Comparison of ENCODE assay signal across 12 mouse cellular contexts in the genomic region with DNA sequence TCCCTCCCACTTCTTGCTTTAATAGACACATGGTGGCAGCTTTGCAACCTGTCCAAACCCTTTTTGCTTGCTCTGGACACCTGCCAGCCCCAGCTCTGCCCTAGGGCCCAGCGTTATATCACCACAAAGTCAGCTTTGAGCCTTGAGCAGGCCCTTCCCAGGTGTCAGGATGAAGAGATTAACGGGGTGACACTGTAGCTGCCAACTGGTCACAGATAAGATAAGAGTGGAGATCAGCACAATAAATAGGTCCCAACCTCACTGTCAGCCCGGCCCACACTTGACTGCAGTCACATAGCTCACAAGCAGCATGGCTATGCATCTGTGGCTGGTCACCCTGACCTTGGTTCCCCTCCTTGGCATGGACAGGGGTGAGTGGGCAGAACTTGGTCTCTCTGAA. TPM values are rescaled to one million over a fixed set of nuclear protein-coding genes. Genes with fewer than 3 reads are reported as not detected.
DNase-seq lines count a peak whose midpoint lies in the region; ATAC-seq lines count a peak whose summit lies in the region.
"Had no signal": no experiment of that assay in that cellular context is flagged by ENCODE, and none has a peak within 500 bp of the region (broad histone marks: within the 10 kb centered on the region; RNA-seq: fewer than 3 reads in every experiment).

A gene (plus strand): TSS at position 268 of the 400 bp plus-strand sequence.

- no peak within 1 kb of the TSS for H3K9ac ChIP-seq in kidney, embryonic 15.5 days
- no peak within 1 kb of the TSS for H3K9ac ChIP-seq in forebrain, embryonic 13.5 days
- no peak within 1 kb of the TSS for H3K9ac ChIP-seq in neural tube, embryonic 15.5 days (replicated peaks)
- H3K9ac ChIP-seq: embryonic facial prominence, embryonic 13.5 days had no signal

- H3K27me3 ChIP-seq in kidney, embryonic 15.5 days, result no peaks in the 10 kb centered on the region
- H3K27me3 ChIP-seq in forebrain, embryonic 13.5 days, result no peaks in the 10 kb centered on the region
- H3K27me3 ChIP-seq in neural tube, embryonic 15.5 days (replicated peaks), result no peaks in the 10 kb centered on the region
- H3K27me3 ChIP-seq: embryonic facial prominence, embryonic 13.5 days had no signal

- no peak for ATAC-seq in kidney, embryonic 15.5 days (replicated peaks; ENCODE audit: low FRiP score)
- ATAC-seq in erythroid progenitor cell, adult 5-6 weeks (replicated peaks; ENCODE audit: low FRiP score, poor library complexity, severe bottlenecking), result 0 out of 2 replicates have a peak, but pooled peaks have one; percentile 31
- ATAC-seq in megakaryocyte-erythroid progenitor cell, adult 5-6 weeks (replicated peaks; ENCODE audit: low FRiP score, low TSS enrichment, poor library complexity, severe bottlenecking), result peak; percentile 75
- no peak for ATAC-seq in forebrain, embryonic 13.5 days
- ATAC-seq in neural tube, embryonic 15.5 days (ENCODE audit: low FRiP score), result no peak

- no peak within 1 kb of the TSS for H3K4me2 ChIP-seq in kidney, embryonic 15.5 days
- no peak within 1 kb of the TSS for H3K4me2 ChIP-seq in forebrain, embryonic 13.5 days
- H3K4me2 ChIP-seq in neural tube, embryonic 15.5 days, result no peak within 1 kb of the TSS
- H3K4me2 ChIP-seq: embryonic facial prominence, embryonic 13.5 days had no signal

- H3K9me3 ChIP-seq in kidney, embryonic 15.5 days (replicated peaks), result no peaks in the 10 kb centered on the region
- H3K9me3 ChIP-seq in forebrain, embryonic 13.5 days (replicated peaks), result 0 out of 2 replicates have a peak, but pooled peaks cover 5% of the 10 kb centered on the region
- no peaks in the 10 kb centered on the region for H3K9me3 ChIP-seq in neural tube, embryonic 15.5 days (replicated peaks)
- H3K9me3 ChIP-seq: embryonic facial prominence, embryonic 13.5 days had no signal

- no peaks in the 10 kb centered on the region for H3K36me3 ChIP-seq in kidney, embryonic 15.5 days
- H3K36me3 ChIP-seq in forebrain, embryonic 13.5 days (ENCODE audit: poor library complexity, severe bottlenecking), result no peaks in the 10 kb centered on the region
- H3K36me3 ChIP-seq in neural tube, embryonic 15.5 days, result no peaks in the 10 kb centered on the region
- H3K36me3 ChIP-seq: embryonic facial prominence, embryonic 13.5 days had no signal

- H3K4me1 ChIP-seq in kidney, embryonic 15.5 days, result peaks cover 16% of the 10 kb centered on the region
- no peaks in the 10 kb centered on the region for H3K4me1 ChIP-seq in forebrain, embryonic 13.5 days
- H3K4me1 ChIP-seq in neural tube, embryonic 15.5 days, result no peaks in the 10 kb centered on the region
- H3K4me1 ChIP-seq: embryonic facial prominence, embryonic 13.5 days had no signal

- WGBS in kidney, embryonic 15.5 days, result 38% methylated on average over 3 of the region's 3 CpGs
- 85% methylated on average over 3 of the region's 3 CpGs for WGBS in forebrain, embryonic 13.5 days
- WGBS in neural tube, embryonic 15.5 days, result 67% methylated on average over 3 of the region's 3 CpGs

- no peak within 1 kb of the TSS for H3K4me3 ChIP-seq in kidney, embryonic 15.5 days (replicated peaks)
- H3K4me3 ChIP-seq in forebrain, embryonic 13.5 days, result no peak within 1 kb of the TSS
- H3K4me3 ChIP-seq in neural tube, embryonic 15.5 days (replicated peaks), result no peak within 1 kb of the TSS
- H3K4me3 ChIP-seq: embryonic facial prominence, embryonic 13.5 days had no signal

- no peak within 1 kb of the TSS for H3K27ac ChIP-seq in kidney, embryonic 15.5 days
- H3K27ac ChIP-seq in forebrain, embryonic 13.5 days, result no peak within 1 kb of the TSS
- no peak within 1 kb of the TSS for H3K27ac ChIP-seq in neural tube, embryonic 15.5 days (replicated peaks)
- H3K27ac ChIP-seq: embryonic facial prominence, embryonic 13.5 days had no signal

- DNase-seq in kidney, adult 18-20 months, result peak; percentile 26
- DNase-seq in kidney, postnatal 10 days, result peak; percentile 47
- no peak for DNase-seq in layer of hippocampus, postnatal 25 days (ENCODE audit: extremely low spot score in 1 of 2, low spot score in 1 of 2)

RNA-seq across cellular contexts. Expression of the gene that starts here (rescaled TPM):
- polyA plus RNA-seq in kidney, embryonic 15.5 days (2015; fragmentation: Nextera tagmentation; extraction: Ambion mirVana), result 1.1 and 31.9 TPM in 2 replicates
- not detected in 2 replicates for total RNA-seq in erythroid progenitor cell, adult 5-6 weeks (2015; ENCODE audit: low replicate concordance)
- total RNA-seq in erythroid progenitor cell, adult 5-6 weeks (2017; ENCODE audit: low replicate concordance), result not detected in 2 replicates
- not detected in 2 replicates for total RNA-seq in megakaryocyte-erythroid progenitor cell, adult 5-6 weeks (2014; fragmentation: Nextera tagmentation)
- not detected in 2 replicates for total RNA-seq in megakaryocyte-erythroid progenitor cell, adult 5-6 weeks (2017)
- total RNA-seq in layer of hippocampus, postnatal 25 days (2021), result not detected
- not detected in 2 replicates for polyA plus RNA-seq in forebrain, embryonic 13.5 days (2015; fragmentation: Nextera tagmentation; extraction: Ambion mirVana)
- 4.2 TPM in 1 of 2 replicates, not detected in the other for polyA plus RNA-seq in neural tube, embryonic 15.5 days (2015; fragmentation: Nextera tagmentation; extraction: Ambion mirVana)
- total RNA-seq: CH12.LX; left cerebral cortex, postnatal 25 days had no signal
- polyA plus RNA-seq: embryonic facial prominence, embryonic 13.5 days; hindbrain, embryonic 11.5 days had no signal

Comparison
In these comparisons a context has a peak if more than half of its experiments do, and no peak if none do; other contexts are left out.
1. Peak in ATAC-seq in erythroid progenitor cell, adult 5-6 weeks; RNA of the gene not detected or under 1 TPM.
2. Peak in ATAC-seq in megakaryocyte-erythroid progenitor cell, adult 5-6 weeks; RNA of the gene not detected or under 1 TPM.
3. DNase-seq: peak in kidney, adult 18-20 months (single experiment) and kidney, postnatal 10 days (single experiment); none in layer of hippocampus, postnatal 25 days (0 of 2).